Mouse (Mus musculus) embryonic facial prominence, embryonic 15.5 days (tissue): ENCODE measurements around the gene Ddx19b. TPM values are rescaled to one million over a fixed set of nuclear protein-coding genes. Genes with fewer than 3 reads are reported as not detected.

ENCODE experiments used
- ATAC-seq: fragments of 200-750 bp; cut with Nextera tagmentation; 2 replicates; pipeline ENCODE4 v1.8.0; 2017; ENCODE audit warnings: low read depth, moderate TSS enrichment; ENCODE audit not compliant: insufficient number of reproducible peaks, low FRiP score, low TSS enrichment
- H3K27ac ChIP-seq: fragments of 300-500 bp; sonication (generic); replicated peaks from 2 replicates; pipeline ENCODE4 v1.5.1; 2015; ENCODE audit warnings: mild to moderate bottlenecking, inconsistent platforms
- H3K27me3 ChIP-seq: fragments of 300-500 bp; sonication (generic); 2 replicates; pipeline ENCODE4 v1.6.1; 2015; ENCODE audit warnings: inconsistent platforms
- H3K36me3 ChIP-seq: fragments of 300-500 bp; sonication (generic); 2 replicates; pipeline ENCODE4 v1.6.1; 2015; ENCODE audit warnings: mild to moderate bottlenecking, inconsistent platforms
- H3K4me1 ChIP-seq: fragments of 300-500 bp; sonication (generic); 2 replicates; pipeline ENCODE4 v1.6.1; 2015; ENCODE audit warnings: inconsistent platforms
- H3K4me2 ChIP-seq: fragments of 300-500 bp; sonication (generic); replicated peaks from 2 replicates; pipeline ENCODE4 v1.6.1; 2015; ENCODE audit warnings: mild to moderate bottlenecking, inconsistent platforms
- H3K4me3 ChIP-seq: fragments of 300-500 bp; sonication (generic); replicated peaks from 2 replicates; pipeline ENCODE4 v1.5.1; 2015; ENCODE audit warnings: mild to moderate bottlenecking, inconsistent platforms
- H3K9ac ChIP-seq: fragments of 300-500 bp; sonication (generic); 2 replicates; pipeline ENCODE4 v1.6.1; 2015; ENCODE audit warnings: inconsistent platforms
- H3K9me3 ChIP-seq: fragments of 300-500 bp; sonication (generic); replicated peaks from 2 replicates; pipeline ENCODE4 v1.6.1; 2016; ENCODE audit warnings: inconsistent platforms
- WGBS: fragments of 180-500 bp; shearing (Covaris S2); methylation state at CpG from one replicate; pipeline ENCODE4 v1.1.7; 2015; 5-methylcytosine and 5-hydroxymethylcytosine counted together
- polyA plus RNA-seq: library from polyadenylated mRNA; unstranded; fragments of >200 nt; fragmentation: Nextera tagmentation; extraction: Ambion mirVana; gene quantifications from 2 replicates; pipeline ENCODE4 v1.2.1, GENCODE M21; 2015

The Ddx19b gene
- polyA plus RNA-seq, 1 experiment from 2014 or later = 5.3 TPM

- peak overlapping the region; percentile 97 for H3K4me3 ChIP-seq
- peaks cover 23% of the 10 kb centered on the region for H3K4me1 ChIP-seq
- no peaks in the 10 kb centered on the region for H3K27me3 ChIP-seq
- H3K9me3 ChIP-seq = no peaks in the 10 kb centered on the region
- ATAC-seq = peak; percentile 61
- WGBS = under 1% methylated on average over 61 of the region's 63 CpGs
- H3K27ac ChIP-seq = peak overlapping the region; percentile 84
- peaks cover 44% of the 10 kb centered on the region for H3K36me3 ChIP-seq
- H3K9ac ChIP-seq = peak overlapping the region; percentile 85
- H3K4me2 ChIP-seq = peak overlapping the region; percentile 95
These were observed 25.2 kb upstream of the Ddx19b start for GRCm38 (mm10) chr8:111056691-111057293.

- peak within 1 kb of the TSS; percentile 97 for H3K4me3 ChIP-seq
- peak within 1 kb of the TSS; percentile 95 for H3K4me2 ChIP-seq
- H3K4me1 ChIP-seq = peaks cover 21% of the 10 kb centered on the region
- peak within 1 kb of the TSS; percentile 85 for H3K9ac ChIP-seq
- ATAC-seq = peak; percentile 91
- H3K36me3 ChIP-seq = peaks cover 49% of the 10 kb centered on the region
- H3K27ac ChIP-seq = peak within 1 kb of the TSS; percentile 84
- under 1% methylated on average over 64 of the region's 68 CpGs for WGBS
- no peaks in the 10 kb centered on the region for H3K9me3 ChIP-seq
- no peaks in the 10 kb centered on the region for H3K27me3 ChIP-seq
These were observed 24.7 kb upstream of the Ddx19b start, which contains the start of gene Exosc6 for GRCm38 (mm10) chr8:111056158-111056663. Gene Exosc6, plus strand, starts transcription at chr8:111056339.

- no peak for ATAC-seq
- Histone ChIP-seq H3K4me3 (peak overlapping the region; percentile 97; the same call in 1 of the 2 replicates), H3K36me3 (peaks cover 50% of the 10 kb centered on the region)
These were observed 24.1 kb upstream of the Ddx19b start for GRCm38 (mm10) chr8:111055661-111056060.

DNA sequence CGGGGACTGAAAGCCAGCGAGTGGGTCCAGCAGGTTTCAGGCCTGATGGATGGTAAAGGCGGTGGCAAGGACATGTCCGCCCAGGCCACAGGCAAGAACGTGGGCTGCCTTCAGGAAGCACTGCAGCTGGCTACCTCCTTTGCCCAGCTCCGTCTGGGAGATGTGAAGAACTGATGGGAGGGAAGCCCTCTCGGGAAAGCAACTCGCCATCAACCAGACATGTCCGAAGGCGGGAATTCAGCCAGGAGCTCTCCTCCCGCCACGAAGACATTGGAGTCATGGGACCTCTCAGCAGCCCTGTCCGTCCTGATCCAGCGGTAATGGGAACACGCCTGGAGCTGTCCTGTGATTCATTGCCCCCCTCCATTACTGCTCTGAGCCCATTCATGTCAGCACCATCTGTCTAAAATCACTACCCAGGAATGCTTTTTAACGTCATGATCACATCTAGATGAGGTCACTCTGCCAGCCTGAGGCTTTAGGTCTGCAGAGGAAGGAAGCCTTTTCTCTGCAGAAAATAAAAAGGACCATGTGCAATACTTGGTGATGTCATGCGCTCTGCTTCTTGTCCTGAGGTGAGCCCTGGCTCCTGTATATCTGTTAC is 23.6 kb upstream of the Ddx19b start:
- 85% methylated on average over 17 of the region's 17 CpGs for WGBS
- ATAC-seq = no peak
- H3K27me3 ChIP-seq = no peaks in the 10 kb centered on the region
- H3K9me3 ChIP-seq = no peaks in the 10 kb centered on the region
- H3K4me3 ChIP-seq = no peak overlapping the region
- H3K4me2 ChIP-seq = no peak overlapping the region
- H3K27ac ChIP-seq = no peak overlapping the region
- no peak overlapping the region for H3K9ac ChIP-seq
- H3K36me3 ChIP-seq = peaks cover 55% of the 10 kb centered on the region
- peaks cover 16% of the 10 kb centered on the region for H3K4me1 ChIP-seq

More at GRCm38 (mm10) chr8:111055661-111056060, 24.1 kb upstream of the Ddx19b start:
- WGBS = 58% methylated on average over 2 of the region's 2 CpGs
- no peak overlapping the region for H3K27ac ChIP-seq
- H3K9me3 ChIP-seq = no peaks in the 10 kb centered on the region
- peaks cover 16% of the 10 kb centered on the region for H3K4me1 ChIP-seq
- no peaks in the 10 kb centered on the region for H3K27me3 ChIP-seq
- no peak overlapping the region; the same call in 1 of the 2 replicates for H3K4me2 ChIP-seq
- H3K9ac ChIP-seq = no peak overlapping the region

GRCm38 (mm10) chr8:111053827-111054518 is 22.4 kb upstream of the Ddx19b start:
- no peak for ATAC-seq

GRCm38 (mm10) chr8:111049106-111049505 is 17.6 kb upstream of the Ddx19b start:
- Histone ChIP-seq H3K36me3 (peaks cover 94% of the 10 kb centered on the region), H3K27ac (no peak overlapping the region), H3K4me1 (no peaks in the 10 kb centered on the region), H3K27me3 (no peaks in the 10 kb centered on the region), H3K4me2 (no peak overlapping the region), H3K4me3 (no peak overlapping the region), H3K9me3 (no peaks in the 10 kb centered on the region), H3K9ac (no peak overlapping the region)
- ATAC-seq = no peak
- WGBS = 90% methylated on average over 7 of the region's 7 CpGs

More at GRCm38 (mm10) chr8:111053827-111054518, 22.4 kb upstream of the Ddx19b start:
- Histone ChIP-seq H3K36me3 (peaks cover 66% of the 10 kb centered on the region), H3K27ac (no peak overlapping the region), H3K4me1 (peaks cover 13% of the 10 kb centered on the region), H3K9ac (no peak overlapping the region), H3K4me2 (no peak overlapping the region), H3K9me3 (no peaks in the 10 kb centered on the region), H3K27me3 (no peaks in the 10 kb centered on the region), H3K4me3 (no peak overlapping the region)
- 91% methylated on average over 12 of the region's 12 CpGs for WGBS

DNA sequence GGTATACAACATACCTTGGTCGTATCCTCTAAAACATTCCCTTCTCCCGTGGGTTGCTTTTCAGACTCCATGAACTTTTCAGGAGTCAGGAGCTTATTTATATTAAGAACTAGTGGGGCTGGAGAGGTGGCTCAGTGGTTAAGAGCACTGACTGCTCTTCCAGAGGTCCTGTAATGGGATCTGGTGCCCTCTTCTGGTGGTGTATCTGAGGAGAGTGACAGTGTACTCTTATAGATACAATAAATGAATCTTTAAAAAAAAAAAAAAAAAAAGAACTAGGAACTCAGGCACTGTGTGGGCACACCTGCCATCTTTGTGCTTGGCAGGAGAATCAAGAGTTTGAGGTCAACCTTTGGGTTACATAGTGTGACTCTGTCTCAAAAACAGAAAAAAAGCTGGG is 17.1 kb upstream of the Ddx19b start:
- Histone ChIP-seq H3K4me3 (no peak overlapping the region), H3K27ac (no peak overlapping the region), H3K27me3 (no peaks in the 10 kb centered on the region), H3K4me2 (no peak overlapping the region), H3K9me3 (no peaks in the 10 kb centered on the region), H3K4me1 (no peaks in the 10 kb centered on the region), H3K9ac (no peak overlapping the region), H3K36me3 (peaks cover 93% of the 10 kb centered on the region)
- 92% methylated on average over 2 of the region's 2 CpGs for WGBS
- no peak for ATAC-seq

DNA sequence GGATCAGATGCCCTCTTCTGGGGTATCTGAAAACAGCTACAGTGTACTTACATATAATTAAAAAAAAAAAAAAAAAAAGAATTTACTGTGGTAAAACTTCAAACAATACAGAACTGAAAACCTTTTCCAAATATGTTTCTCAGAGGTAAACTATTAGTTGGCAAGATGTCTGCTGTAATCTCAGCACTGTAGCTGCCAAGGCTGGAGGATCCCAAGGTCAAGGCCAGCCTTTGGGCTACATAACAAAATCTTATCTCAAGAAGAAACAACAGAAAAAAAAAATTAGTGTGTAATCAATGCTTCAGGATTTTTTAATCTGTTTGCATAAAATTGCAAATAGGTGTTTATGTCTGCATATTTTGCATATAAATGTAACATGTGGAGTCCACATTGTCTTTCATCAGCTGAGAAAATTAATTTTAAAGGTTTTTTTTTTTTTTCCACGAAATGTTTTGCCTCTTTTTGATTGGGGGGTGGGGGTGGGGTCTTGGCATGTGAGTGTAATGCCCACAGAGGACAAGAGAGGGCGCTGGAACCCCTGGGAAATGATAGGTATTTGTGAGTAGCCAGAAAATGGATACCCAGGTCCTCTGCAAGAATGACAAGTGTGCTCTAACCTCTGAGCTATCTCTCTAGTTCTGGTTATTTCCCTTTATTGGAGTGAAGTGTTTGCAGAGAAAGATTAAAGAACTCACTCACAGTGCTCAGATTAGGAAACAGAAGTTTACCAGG is 12.6 kb upstream of the Ddx19b start:
- peaks cover 95% of the 10 kb centered on the region for H3K36me3 ChIP-seq
- no peaks in the 10 kb centered on the region for H3K27me3 ChIP-seq
- H3K9me3 ChIP-seq = no peaks in the 10 kb centered on the region
- no peak overlapping the region for H3K9ac ChIP-seq
- no peak for ATAC-seq
- H3K4me2 ChIP-seq = no peak overlapping the region
- H3K4me3 ChIP-seq = no peak overlapping the region
- 33% methylated on average over 2 of the region's 2 CpGs for WGBS
- H3K4me1 ChIP-seq = no peaks in the 10 kb centered on the region
- no peak overlapping the region for H3K27ac ChIP-seq

- 94% methylated on average over 19 of the region's 19 CpGs for WGBS
- Histone ChIP-seq H3K27me3 (no peaks in the 10 kb centered on the region), H3K27ac (no peak overlapping the region), H3K9me3 (no peaks in the 10 kb centered on the region), H3K36me3 (peaks cover 84% of the 10 kb centered on the region), H3K4me2 (no peak overlapping the region), H3K9ac (no peak overlapping the region), H3K4me1 (no peaks in the 10 kb centered on the region), H3K4me3 (no peak overlapping the region)
- no peak for ATAC-seq
These were observed 11.0 kb upstream of the Ddx19b start for GRCm38 (mm10) chr8:111042546-111042945.

DNA sequence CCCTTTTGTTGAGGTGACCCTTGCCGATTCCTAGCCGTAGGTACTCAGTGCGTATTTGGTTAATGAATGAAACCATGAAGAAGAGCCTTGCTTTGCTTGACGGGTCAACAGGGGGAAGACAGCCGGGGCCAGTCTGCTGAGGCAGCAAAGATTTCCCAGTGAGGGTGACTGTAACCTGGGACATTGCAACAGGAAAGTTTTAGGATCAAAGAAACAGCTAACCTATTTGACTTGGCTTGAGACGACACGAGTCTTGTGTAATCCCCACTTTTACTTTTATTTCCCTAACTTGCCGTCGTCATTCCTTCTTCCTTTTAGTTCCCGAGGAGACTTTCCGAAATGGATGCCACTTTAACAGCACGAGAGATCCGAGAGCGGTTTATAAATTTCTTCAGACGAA is 5.0 kb upstream of the Ddx19b start:
- no peaks in the 10 kb centered on the region for H3K27me3 ChIP-seq
- peaks cover 21% of the 10 kb centered on the region for H3K4me1 ChIP-seq
- no peak overlapping the region for H3K27ac ChIP-seq
- H3K4me3 ChIP-seq = no peak overlapping the region
- 92% methylated on average over 15 of the region's 15 CpGs for WGBS
- H3K36me3 ChIP-seq = peaks cover 32% of the 10 kb centered on the region
- H3K4me2 ChIP-seq = no peak overlapping the region
- no peak for ATAC-seq
- H3K9me3 ChIP-seq = no peaks in the 10 kb centered on the region
- no peak overlapping the region for H3K9ac ChIP-seq

DNA sequence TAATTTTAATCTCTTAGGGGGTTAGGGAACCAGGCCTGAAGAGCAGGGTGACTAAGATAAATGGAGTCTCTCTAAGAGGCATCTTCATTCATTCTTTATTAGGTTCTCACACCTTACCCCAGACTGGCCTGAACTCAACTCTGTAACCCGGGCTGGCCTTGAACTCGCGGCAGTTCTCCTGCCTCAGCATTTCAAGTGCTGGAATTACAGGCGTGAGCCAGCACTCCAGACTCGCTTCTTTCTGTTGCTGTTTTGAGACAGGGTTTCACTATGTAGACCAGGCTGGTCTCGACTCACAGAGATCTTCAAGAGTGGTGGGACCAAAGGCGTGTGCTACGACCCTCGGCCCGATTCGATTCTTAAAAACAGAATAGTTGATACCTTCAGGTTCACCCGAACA is 2.7 kb upstream of the Ddx19b start:
- Histone ChIP-seq H3K9ac (peak overlapping the region; percentile 58), H3K36me3 (peaks cover 13% of the 10 kb centered on the region), H3K4me1 (peaks cover 21% of the 10 kb centered on the region), H3K4me3 (peak overlapping the region; percentile 83), H3K27ac (peak overlapping the region; percentile 81; the same call in 1 of the 2 replicates), H3K4me2 (peak overlapping the region; percentile 68), H3K27me3 (no peaks in the 10 kb centered on the region), H3K9me3 (no peaks in the 10 kb centered on the region)
- 18% methylated on average over 12 of the region's 12 CpGs for WGBS
- ATAC-seq = peak; percentile 0; the same call in 1 of the 2 replicates
